Mouse (Mus musculus) ES-E14 (cell line): ENCODE results near the gene Tat. TPM values are rescaled to one million over a fixed set of nuclear protein-coding genes. Genes with fewer than 3 reads are reported as not detected.

Source experiments
- DNase-seq: peaks from one replicate; pipeline ENCODE4 v3.0.0-alpha.2; 2013; ENCODE audit warnings: low read depth, low spot score
- H3K27ac ChIP-seq: 2 replicates; pipeline ENCODE4 v1.5.1; 2012; ENCODE audit warnings: low read depth, mild to moderate bottlenecking, low read length, moderate library complexity, mixed read lengths; ENCODE audit not compliant: poor library complexity, insufficient read depth, severe bottlenecking
- H3K36me3 ChIP-seq: 2 replicates; pipeline ENCODE4 v1.6.1; 2012; ENCODE audit warnings: mild to moderate bottlenecking, low read length, moderate library complexity, mixed read lengths; ENCODE audit not compliant: control insufficient read depth, poor library complexity, insufficient read depth, severe bottlenecking
- H3K4me1 ChIP-seq, 2 experiments: fragments of 150-350 bp in 1 of 2; sonication (generic) in 1 of 2; 2 replicates each; pipeline ENCODE4 v1.6.1; 2012; ENCODE audit warnings: low read length in 2 of 2, mild to moderate bottlenecking in 1 of 2, mixed read lengths in 1 of 2; ENCODE audit not compliant: control insufficient read depth in 2 of 2, insufficient read depth in 2 of 2, poor library complexity in 1 of 2
- H3K4me3 ChIP-seq, 2 experiments: fragments of 150-350 bp in 1 of 2; sonication (generic) in 1 of 2; 2 replicates each; pipeline ENCODE4 v1.5.1; 2012; ENCODE audit warnings: low read length in 2 of 2, low read depth in 1 of 2, mild to moderate bottlenecking in 1 of 2, mixed read lengths in 1 of 2; ENCODE audit not compliant: insufficient read depth in 1 of 2, poor library complexity in 1 of 2, severe bottlenecking in 1 of 2
- H3K9ac ChIP-seq: 2 replicates; pipeline ENCODE4 v1.6.1; 2012; ENCODE audit warnings: low read depth, mild to moderate bottlenecking, low read length, mixed read lengths; ENCODE audit not compliant: poor library complexity, insufficient read depth, severe bottlenecking
- H3K9me3 ChIP-seq: fragments of 150-350 bp; sonication (generic); 2 replicates; pipeline ENCODE4 v1.6.1; 2012; ENCODE audit warnings: low read depth, mild to moderate bottlenecking, low read length; ENCODE audit not compliant: control insufficient read depth, insufficient read depth
- CHD2 ChIP-seq: IDR thresholded peaks from 2 replicates; pipeline ENCODE4 v1.6.1; 2014; ENCODE audit warnings: mild to moderate bottlenecking, low read depth, low read length, inconsistent platforms
- HCFC1 ChIP-seq: IDR thresholded peaks from 2 replicates; pipeline ENCODE4 v1.6.1; 2012; ENCODE audit warnings: low read length, inconsistent platforms, borderline replicate concordance; ENCODE audit not compliant: insufficient read depth
- MAFK ChIP-seq: IDR thresholded peaks from 2 replicates; pipeline ENCODE4 v1.6.1; 2014; ENCODE audit warnings: mild to moderate bottlenecking, low read depth, low read length, inconsistent platforms; ENCODE audit not compliant: insufficient read depth
- ZC3H11A ChIP-seq: IDR thresholded peaks from 2 replicates; pipeline ENCODE4 v1.6.1; 2012; ENCODE audit warnings: low read depth, mild to moderate bottlenecking, inconsistent platforms, low read length, borderline replicate concordance
- ZNF384 ChIP-seq: IDR thresholded peaks from 2 replicates; pipeline ENCODE4 v1.6.1; 2012; ENCODE audit warnings: low read depth, low read length, inconsistent platforms
- in situ Hi-C, 2 experiments: fragments of 600-800 bp; cut with MboI; formaldehyde crosslinking; loops; one replicate each; pipeline ENCODE4 v1.15.1; 2025; ENCODE audit warnings: low sequenced_read_pairs in 2 of 2, inconsistent platforms in 1 of 2; ENCODE audit not compliant: unreplicated experiment in 2 of 2
- total RNA-seq: library from RNA; depleted of rRNA; stranded (reverse); fragments of 300-350 nt; gene quantifications from 2 replicates; pipeline ENCODE4 v1.2.3, GENCODE M21; 2012; rRNA removed

Gene Tat
- not detected in 2 replicates for total RNA-seq

- DNase-seq: no peak
- no peaks in the 10 kb centered on the region for H3K9me3 ChIP-seq
- no peak for TF ChIP-seq ZC3H11A
- no peak for TF ChIP-seq HCFC1
- H3K27ac ChIP-seq: no peak within 1 kb of the TSS
- no peak within 1 kb of the TSS for H3K9ac ChIP-seq
- H3K36me3 ChIP-seq: no peaks in the 10 kb centered on the region
- no peaks in the 10 kb centered on the region for H3K4me1 ChIP-seq
- no peak within 1 kb of the TSS for H3K4me3 ChIP-seq
- in situ Hi-C loops: no loop called here
Measured at GRCm38 (mm10) chr8:109990224-109990623, at the start of gene Tat. Gene Tat (plus strand): TSS chr8:109990437.

DNA sequence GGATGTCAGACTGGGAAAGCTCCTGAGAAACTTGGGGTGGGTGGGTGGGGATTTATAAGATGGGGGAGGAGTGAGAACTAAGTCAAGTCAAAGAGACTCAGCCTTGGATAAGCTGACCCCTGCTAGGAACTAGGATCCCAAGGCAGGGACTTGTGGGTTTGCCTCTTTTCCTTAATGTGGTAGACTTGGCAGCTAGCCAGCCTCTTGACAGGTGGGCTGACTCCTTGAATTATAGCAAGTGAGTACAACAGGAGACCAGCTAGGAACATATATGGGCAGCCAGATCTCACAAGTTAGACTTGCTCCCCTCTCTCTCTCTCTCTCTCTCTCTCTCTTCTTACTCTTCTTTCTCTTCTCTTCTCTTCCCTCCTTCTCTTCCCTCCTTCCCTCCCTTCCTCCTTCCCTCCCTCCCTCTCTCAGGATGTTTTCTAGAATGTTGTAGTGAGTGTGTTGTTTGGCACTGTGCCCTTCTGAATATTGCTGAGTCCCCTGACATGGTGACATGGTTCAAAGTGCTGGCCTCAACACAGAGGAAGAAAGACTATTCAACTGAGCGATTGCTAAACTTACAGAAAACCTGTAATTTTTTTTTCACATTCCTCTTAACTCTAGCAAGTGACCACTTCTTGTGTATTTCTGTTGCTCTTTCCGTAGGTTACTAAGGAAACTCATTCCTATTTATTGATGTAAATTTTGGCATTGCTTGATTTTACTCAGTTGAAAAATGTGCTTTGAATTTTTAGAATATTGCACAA lies 48.5 kb upstream of the Tat start:
- no peak for TF ChIP-seq MAFK
- no peak for TF ChIP-seq ZNF384
- no peak for TF ChIP-seq CHD2
- H3K4me1 ChIP-seq: 0 out of 4 replicates have a peak, but pooled peaks cover 0 to 2% of the 10 kb centered on the region in 2 experiments
- no peak overlapping the region for H3K9ac ChIP-seq
- H3K36me3 ChIP-seq: no peaks in the 10 kb centered on the region
- H3K27ac ChIP-seq: no peak overlapping the region
- in situ Hi-C loops: no loop called here
- H3K9me3 ChIP-seq: no peaks in the 10 kb centered on the region
- DNase-seq: no peak
- H3K4me3 ChIP-seq: no peak overlapping the region

DNA sequence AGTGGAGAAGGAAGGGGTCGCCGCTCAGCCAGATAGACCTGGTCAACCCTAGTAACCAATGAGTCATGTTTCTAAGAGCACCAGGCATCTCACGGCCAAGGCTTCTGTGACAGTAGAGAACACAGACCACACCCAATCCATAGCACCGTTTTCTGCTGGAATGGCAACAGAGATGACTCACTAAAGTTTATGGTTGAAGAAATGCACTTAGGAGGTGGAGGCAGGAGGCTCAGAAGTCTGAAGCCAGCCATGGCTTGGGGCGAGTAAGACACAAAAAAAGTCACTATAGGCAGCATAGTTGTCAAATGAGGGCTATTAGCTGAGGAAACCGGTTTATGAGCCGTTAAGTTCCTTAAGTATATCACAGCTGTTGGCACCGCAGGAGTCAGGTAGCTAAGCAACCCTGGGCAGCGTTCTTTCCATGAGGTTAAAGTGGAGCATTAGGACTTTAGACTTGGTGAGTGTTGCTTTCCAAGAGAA lies 45.0 kb upstream of the Tat start:
- Histone ChIP-seq H3K36me3 (no peaks in the 10 kb centered on the region), H3K9me3 (no peaks in the 10 kb centered on the region), H3K4me1 (0 out of 4 replicates have a peak, but pooled peaks cover 0 to 2% of the 10 kb centered on the region in 2 experiments), H3K9ac (no peak overlapping the region), H3K4me3 (no peak overlapping the region), H3K27ac (no peak overlapping the region)
- in situ Hi-C loops: no loop called here
- no peak for TF ChIP-seq CHD2
- TF ChIP-seq ZNF384: no peak
- TF ChIP-seq ZC3H11A: no peak
- no peak for TF ChIP-seq HCFC1
- no peak for TF ChIP-seq MAFK
- DNase-seq: no peak

DNA sequence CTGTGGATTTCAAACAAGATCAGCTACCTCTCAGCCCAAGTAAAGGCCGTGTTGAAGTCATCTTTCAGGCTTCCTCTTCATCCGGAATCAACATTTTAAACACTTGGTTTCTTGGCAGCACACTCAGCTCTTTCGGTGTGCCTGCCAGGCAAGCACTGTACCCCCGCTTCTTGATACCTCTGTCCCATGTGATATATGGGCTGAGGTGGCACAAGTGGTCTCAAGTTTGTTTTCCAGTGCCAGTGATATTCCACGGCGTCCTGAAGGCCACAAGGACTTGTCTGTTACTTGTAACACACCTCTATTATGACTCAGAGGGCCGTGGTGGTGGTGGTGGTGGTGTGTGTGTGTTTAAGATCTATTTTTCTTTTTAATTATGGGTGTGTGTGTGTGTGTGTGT lies 44.5 kb upstream of the Tat start:
- no peak for TF ChIP-seq MAFK
- no peak for TF ChIP-seq HCFC1
- TF ChIP-seq CHD2: no peak
- no peak for TF ChIP-seq ZC3H11A
- TF ChIP-seq ZNF384: no peak
- Histone ChIP-seq H3K9me3 (no peaks in the 10 kb centered on the region), H3K36me3 (no peaks in the 10 kb centered on the region), H3K27ac (no peak overlapping the region), H3K9ac (no peak overlapping the region), H3K4me3 (no peak overlapping the region), H3K4me1 (0 out of 4 replicates have a peak, but pooled peaks cover 0 to 2% of the 10 kb centered on the region in 2 experiments)
- DNase-seq: no peak
- in situ Hi-C loops: no loop called here

- H3K9ac ChIP-seq: no peak overlapping the region
- H3K9me3 ChIP-seq: no peaks in the 10 kb centered on the region
- no peak overlapping the region for H3K4me3 ChIP-seq
- no peak for DNase-seq
- H3K27ac ChIP-seq: no peak overlapping the region
- in situ Hi-C loops: no loop called here
- H3K4me1 ChIP-seq: 0 out of 4 replicates have a peak, but pooled peaks cover 0 to 2% of the 10 kb centered on the region in 2 experiments
- no peaks in the 10 kb centered on the region for H3K36me3 ChIP-seq
- TF ChIP-seq ZC3H11A (no peak), CHD2 (no peak), HCFC1 (no peak), MAFK (no peak), ZNF384 (no peak)
Measured at GRCm38 (mm10) chr8:109946272-109946671, 44.0 kb upstream of the Tat start.
